Mouse (Mus musculus): ENCODE results near the gene Itsn1. TPM values are rescaled to one million over a fixed set of nuclear protein-coding genes. Genes with fewer than 3 reads are reported as not detected.

Gene Itsn1
- polyA plus RNA-seq, 1 experiment, result 49.2 TPM

GRCm38 (mm10) chr16:91728123-91729065 lies 687 bp upstream of the Itsn1 start, which contains the start of gene Cryzl1:
TSS of gene Cryzl1 (minus strand) at chr16:91728975.
- Histone ChIP-seq H3K36me3 (replicated peaks; ENCODE audit: low read length) (peaks cover 37% of the 10 kb centered on the region), H3K4me1 (peaks cover 74% of the 10 kb centered on the region), H3K27me3 (replicated peaks) (peaks cover 36% of the 10 kb centered on the region), H3K4me3 (replicated peaks) (peak within 1 kb of the TSS; percentile 97), H3K9me3 (no peaks in the 10 kb centered on the region)
- TF ChIP-seq GATA1 (IDR thresholded peaks at IDR 0.05; ENCODE audit: borderline replicate concordance, low read length), result no peak
- TF ChIP-seq FLI1 (IDR thresholded peaks at IDR 0.05; ENCODE audit: low read length), result no peak

- TF ChIP-seq GATA1 (IDR thresholded peaks at IDR 0.05; ENCODE audit: borderline replicate concordance, low read length) (no peak), FLI1 (IDR thresholded peaks at IDR 0.05; ENCODE audit: low read length) (no peak)
- Histone ChIP-seq H3K9me3 (no peaks in the 10 kb centered on the region), H3K36me3 (replicated peaks; ENCODE audit: low read length) (peaks cover 23% of the 10 kb centered on the region), H3K4me1 (peaks cover 75% of the 10 kb centered on the region), H3K27me3 (replicated peaks) (peaks cover 49% of the 10 kb centered on the region), H3K4me3 (replicated peaks) (peak overlapping the region; percentile 97)
Observed at GRCm38 (mm10) chr16:91729821-91730441, 850 bp downstream of the Itsn1 start.

- Histone ChIP-seq H3K27me3 (replicated peaks) (peaks cover 54% of the 10 kb centered on the region), H3K4me3 (replicated peaks) (peak overlapping the region; percentile 97)
Observed at GRCm38 (mm10) chr16:91730446-91730845, 1.4 kb downstream of the Itsn1 start.

GRCm38 (mm10) chr16:91732816-91733215 lies 3.7 kb downstream of the Itsn1 start:
- Histone ChIP-seq H3K9me3 (no peaks in the 10 kb centered on the region), H3K4me3 (replicated peaks) (peak overlapping the region; percentile 4), H3K4me1 (peaks cover 78% of the 10 kb centered on the region), H3K27me3 (replicated peaks) (peaks cover 72% of the 10 kb centered on the region), H3K36me3 (replicated peaks; ENCODE audit: low read length) (no peaks in the 10 kb centered on the region)
- TF ChIP-seq GATA1 (IDR thresholded peaks at IDR 0.05; ENCODE audit: borderline replicate concordance, low read length) (no peak), FLI1 (IDR thresholded peaks at IDR 0.05; ENCODE audit: low read length) (no peak)

More at GRCm38 (mm10) chr16:91730446-91730845, 1.4 kb downstream of the Itsn1 start:
- TF ChIP-seq FLI1 (IDR thresholded peaks at IDR 0.05; ENCODE audit: low read length) (no peak), GATA1 (IDR thresholded peaks at IDR 0.05; ENCODE audit: borderline replicate concordance, low read length) (no peak)
- Histone ChIP-seq H3K36me3 (replicated peaks; ENCODE audit: low read length) (peaks cover 18% of the 10 kb centered on the region), H3K4me1 (peaks cover 78% of the 10 kb centered on the region), H3K9me3 (no peaks in the 10 kb centered on the region)

- TF ChIP-seq FLI1 (IDR thresholded peaks at IDR 0.05; ENCODE audit: low read length), result no peak
- no peak for TF ChIP-seq GATA1 (IDR thresholded peaks at IDR 0.05; ENCODE audit: borderline replicate concordance, low read length)
- peaks cover 85% of the 10 kb centered on the region for H3K4me1 ChIP-seq
- H3K9me3 ChIP-seq, result no peaks in the 10 kb centered on the region
- peaks cover 77% of the 10 kb centered on the region for H3K27me3 ChIP-seq (replicated peaks)
- H3K36me3 ChIP-seq (replicated peaks; ENCODE audit: low read length), result no peaks in the 10 kb centered on the region
- H3K4me3 ChIP-seq (replicated peaks), result peak overlapping the region; percentile 70
Observed at GRCm38 (mm10) chr16:91734771-91735170, 5.7 kb downstream of the Itsn1 start.

- H3K4me1 ChIP-seq, result peaks cover 86% of the 10 kb centered on the region
- TF ChIP-seq FLI1 (IDR thresholded peaks at IDR 0.05; ENCODE audit: low read length) (no peak), GATA1 (IDR thresholded peaks at IDR 0.05; ENCODE audit: borderline replicate concordance, low read length) (no peak)
- H3K36me3 ChIP-seq (replicated peaks; ENCODE audit: low read length), result no peaks in the 10 kb centered on the region
- H3K4me3 ChIP-seq (replicated peaks), result peak overlapping the region; percentile 44
- H3K9me3 ChIP-seq, result no peaks in the 10 kb centered on the region
- H3K27me3 ChIP-seq (replicated peaks), result peaks cover 76% of the 10 kb centered on the region
Observed at GRCm38 (mm10) chr16:91736046-91736816, 7.2 kb downstream of the Itsn1 start.

- Histone ChIP-seq H3K9me3 (no peaks in the 10 kb centered on the region), H3K36me3 (replicated peaks; ENCODE audit: low read length) (no peaks in the 10 kb centered on the region), H3K4me1 (peaks cover 69% of the 10 kb centered on the region), H3K27me3 (replicated peaks) (peaks cover 71% of the 10 kb centered on the region), H3K4me3 (replicated peaks) (no peak overlapping the region)
- TF ChIP-seq GATA1 (IDR thresholded peaks at IDR 0.05; ENCODE audit: borderline replicate concordance, low read length) (no peak), FLI1 (IDR thresholded peaks at IDR 0.05; ENCODE audit: low read length) (no peak)
Observed at GRCm38 (mm10) chr16:91738505-91738904, 9.4 kb downstream of the Itsn1 start.

GRCm38 (mm10) chr16:91740184-91740917 lies 11.3 kb downstream of the Itsn1 start:
- H3K9me3 ChIP-seq, result no peaks in the 10 kb centered on the region
- no peaks in the 10 kb centered on the region for H3K36me3 ChIP-seq (replicated peaks; ENCODE audit: low read length)
- TF ChIP-seq FLI1 (IDR thresholded peaks at IDR 0.05; ENCODE audit: low read length) (no peak), GATA1 (IDR thresholded peaks at IDR 0.05; ENCODE audit: borderline replicate concordance, low read length) (no peak)
- H3K4me1 ChIP-seq, result peaks cover 64% of the 10 kb centered on the region
- H3K27me3 ChIP-seq (replicated peaks), result peaks cover 66% of the 10 kb centered on the region
- H3K4me3 ChIP-seq (replicated peaks), result peak overlapping the region; percentile 3

- Histone ChIP-seq H3K36me3 (replicated peaks; ENCODE audit: low read length) (no peaks in the 10 kb centered on the region), H3K4me1 (peaks cover 64% of the 10 kb centered on the region), H3K9me3 (no peaks in the 10 kb centered on the region), H3K27me3 (replicated peaks) (peaks cover 64% of the 10 kb centered on the region), H3K4me3 (replicated peaks) (no peak overlapping the region)
- TF ChIP-seq FLI1 (IDR thresholded peaks at IDR 0.05; ENCODE audit: low read length), result no peak
- TF ChIP-seq GATA1 (IDR thresholded peaks at IDR 0.05; ENCODE audit: borderline replicate concordance, low read length), result no peak
Observed at GRCm38 (mm10) chr16:91740918-91741255, 11.8 kb downstream of the Itsn1 start.

Data from megakaryocyte, embryonic 14.5 days (primary cell).